Mouse (Mus musculus): ENCODE data around the gene Gatad1. TPM values are rescaled to one million over a fixed set of nuclear protein-coding genes. Genes with fewer than 3 reads are reported as not detected.

The Gatad1 gene
- 61.5 and 63.3 TPM in 2 replicates for polyA plus RNA-seq (2015; fragmentation: Nextera tagmentation; extraction: Ambion mirVana)

- ATAC-seq, result no peak
- no peaks in the 10 kb centered on the region for H3K9me3 ChIP-seq (ENCODE audit: control insufficient read depth, low read length)
- H3K9ac ChIP-seq (ENCODE audit: low read depth, low read length), result no peak within 1 kb of the TSS
Observed at GRCm38 (mm10) chr5:3657085-3657484, at the start of gene Gatad1. TSS of gene Gatad1 (minus strand) at chr5:3657185.

GRCm38 (mm10) chr5:3702180-3702579 lies 45.2 kb upstream of the Gatad1 start:
- 76% methylated on average over 4 of the region's 4 CpGs for WGBS
- Histone ChIP-seq H3K27ac (ENCODE audit: low read depth, low read length) (no peak overlapping the region), H3K4me2 (ENCODE audit: low read length) (no peak overlapping the region), H3K36me3 (ENCODE audit: control insufficient read depth, insufficient read depth, low read length) (peaks cover 5% of the 10 kb centered on the region), H3K9me3 (ENCODE audit: control insufficient read depth, low read length) (no peaks in the 10 kb centered on the region), H3K27me3 (replicated peaks; ENCODE audit: control insufficient read depth, insufficient read depth, low read length) (no peaks in the 10 kb centered on the region), H3K4me1 (ENCODE audit: control insufficient read depth, insufficient read depth, low read depth, low read length) (no peaks in the 10 kb centered on the region), H3K9ac (ENCODE audit: low read depth, low read length) (no peak overlapping the region), H3K4me3 (ENCODE audit: low read length) (no peak overlapping the region)
- ATAC-seq, result no peak

More at GRCm38 (mm10) chr5:3657085-3657484, at the start of gene Gatad1:
- Histone ChIP-seq H3K36me3 (ENCODE audit: control insufficient read depth, insufficient read depth, low read length) (no peaks in the 10 kb centered on the region), H3K4me1 (ENCODE audit: control insufficient read depth, insufficient read depth, low read depth, low read length) (no peaks in the 10 kb centered on the region), H3K27me3 (replicated peaks; ENCODE audit: control insufficient read depth, insufficient read depth, low read length) (no peaks in the 10 kb centered on the region), H3K27ac (ENCODE audit: low read depth, low read length) (no peak within 1 kb of the TSS), H3K4me2 (ENCODE audit: low read length) (no peak within 1 kb of the TSS), H3K4me3 (ENCODE audit: low read length) (no peak within 1 kb of the TSS)
- 77% methylated on average over 5 of the region's 5 CpGs for WGBS

GRCm38 (mm10) chr5:3700025-3700424 lies 43.0 kb upstream of the Gatad1 start:
- H3K4me3 ChIP-seq (ENCODE audit: low read length), result no peak overlapping the region
- no peak overlapping the region for H3K27ac ChIP-seq (ENCODE audit: low read depth, low read length)
- no peak for ATAC-seq
- no peaks in the 10 kb centered on the region for H3K9me3 ChIP-seq (ENCODE audit: control insufficient read depth, low read length)
- H3K4me1 ChIP-seq (ENCODE audit: control insufficient read depth, insufficient read depth, low read depth, low read length), result no peaks in the 10 kb centered on the region
- WGBS, result 91% methylated on average over 5 of the region's 5 CpGs
- H3K27me3 ChIP-seq (replicated peaks; ENCODE audit: control insufficient read depth, insufficient read depth, low read length), result no peaks in the 10 kb centered on the region
- H3K9ac ChIP-seq (ENCODE audit: low read depth, low read length), result no peak overlapping the region
- H3K36me3 ChIP-seq (ENCODE audit: control insufficient read depth, insufficient read depth, low read length), result peaks cover 7% of the 10 kb centered on the region
- no peak overlapping the region for H3K4me2 ChIP-seq (ENCODE audit: low read length)

- Histone ChIP-seq H3K36me3 (ENCODE audit: control insufficient read depth, insufficient read depth, low read length) (peaks cover 17% of the 10 kb centered on the region), H3K4me2 (ENCODE audit: low read length) (no peak overlapping the region)
Observed at GRCm38 (mm10) chr5:3696031-3696430, 39.0 kb upstream of the Gatad1 start.

GRCm38 (mm10) chr5:3695191-3695590 lies 38.2 kb upstream of the Gatad1 start:
- Histone ChIP-seq H3K27ac (ENCODE audit: low read depth, low read length) (no peak overlapping the region), H3K4me3 (ENCODE audit: low read length) (no peak overlapping the region), H3K36me3 (ENCODE audit: control insufficient read depth, insufficient read depth, low read length) (peaks cover 17% of the 10 kb centered on the region), H3K4me1 (ENCODE audit: control insufficient read depth, insufficient read depth, low read depth, low read length) (no peaks in the 10 kb centered on the region), H3K4me2 (ENCODE audit: low read length) (no peak overlapping the region), H3K27me3 (replicated peaks; ENCODE audit: control insufficient read depth, insufficient read depth, low read length) (no peaks in the 10 kb centered on the region), H3K9ac (ENCODE audit: low read depth, low read length) (no peak overlapping the region), H3K9me3 (ENCODE audit: control insufficient read depth, low read length) (no peaks in the 10 kb centered on the region)
- no peak for ATAC-seq
- 89% methylated on average over 4 of the region's 4 CpGs for WGBS

More at GRCm38 (mm10) chr5:3696031-3696430, 39.0 kb upstream of the Gatad1 start:
- ATAC-seq, result no peak
- no peaks in the 10 kb centered on the region for H3K27me3 ChIP-seq (replicated peaks; ENCODE audit: control insufficient read depth, insufficient read depth, low read length)
- no peak overlapping the region for H3K4me3 ChIP-seq (ENCODE audit: low read length)
- H3K9me3 ChIP-seq (ENCODE audit: control insufficient read depth, low read length), result no peaks in the 10 kb centered on the region
- H3K4me1 ChIP-seq (ENCODE audit: control insufficient read depth, insufficient read depth, low read depth, low read length), result no peaks in the 10 kb centered on the region
- 84% methylated on average over 3 of the region's 3 CpGs for WGBS
- H3K9ac ChIP-seq (ENCODE audit: low read depth, low read length), result no peak overlapping the region
- no peak overlapping the region for H3K27ac ChIP-seq (ENCODE audit: low read depth, low read length)

- Histone ChIP-seq H3K9me3 (ENCODE audit: control insufficient read depth, low read length) (no peaks in the 10 kb centered on the region), H3K4me3 (ENCODE audit: low read length) (no peak overlapping the region), H3K27me3 (replicated peaks; ENCODE audit: control insufficient read depth, insufficient read depth, low read length) (no peaks in the 10 kb centered on the region), H3K36me3 (ENCODE audit: control insufficient read depth, insufficient read depth, low read length) (peaks cover 24% of the 10 kb centered on the region), H3K4me2 (ENCODE audit: low read length) (no peak overlapping the region), H3K9ac (ENCODE audit: low read depth, low read length) (no peak overlapping the region), H3K4me1 (ENCODE audit: control insufficient read depth, insufficient read depth, low read depth, low read length) (no peaks in the 10 kb centered on the region), H3K27ac (ENCODE audit: low read depth, low read length) (no peak overlapping the region)
- no peak for ATAC-seq
- 93% methylated on average over 9 of the region's 9 CpGs for WGBS
Observed at GRCm38 (mm10) chr5:3692956-3693355, 36.0 kb upstream of the Gatad1 start.

- Histone ChIP-seq H3K27me3 (replicated peaks; ENCODE audit: control insufficient read depth, insufficient read depth, low read length) (no peaks in the 10 kb centered on the region), H3K4me3 (ENCODE audit: low read length) (no peak overlapping the region), H3K9me3 (ENCODE audit: control insufficient read depth, low read length) (no peaks in the 10 kb centered on the region), H3K27ac (ENCODE audit: low read depth, low read length) (no peak overlapping the region), H3K4me1 (ENCODE audit: control insufficient read depth, insufficient read depth, low read depth, low read length) (no peaks in the 10 kb centered on the region), H3K9ac (ENCODE audit: low read depth, low read length) (no peak overlapping the region), H3K4me2 (ENCODE audit: low read length) (no peak overlapping the region), H3K36me3 (ENCODE audit: control insufficient read depth, insufficient read depth, low read length) (peaks cover 24% of the 10 kb centered on the region)
- 92% methylated on average over 3 of the region's 3 CpGs for WGBS
- no peak for ATAC-seq
Observed at GRCm38 (mm10) chr5:3691283-3691682, 34.3 kb upstream of the Gatad1 start.

- Histone ChIP-seq H3K27ac (ENCODE audit: low read depth, low read length) (no peak overlapping the region), H3K4me3 (ENCODE audit: low read length) (no peak overlapping the region), H3K4me1 (ENCODE audit: control insufficient read depth, insufficient read depth, low read depth, low read length) (no peaks in the 10 kb centered on the region), H3K36me3 (ENCODE audit: control insufficient read depth, insufficient read depth, low read length) (peaks cover 20% of the 10 kb centered on the region), H3K9me3 (ENCODE audit: control insufficient read depth, low read length) (no peaks in the 10 kb centered on the region), H3K27me3 (replicated peaks; ENCODE audit: control insufficient read depth, insufficient read depth, low read length) (no peaks in the 10 kb centered on the region), H3K4me2 (ENCODE audit: low read length) (no peak overlapping the region), H3K9ac (ENCODE audit: low read depth, low read length) (no peak overlapping the region)
- no peak for ATAC-seq
- WGBS, result 87% methylated on average over 8 of the region's 8 CpGs
Observed at GRCm38 (mm10) chr5:3688298-3688697, 31.3 kb upstream of the Gatad1 start.

- WGBS, result 90% methylated on average over 6 of the region's 6 CpGs
- no peak overlapping the region for H3K4me2 ChIP-seq (ENCODE audit: low read length)
- no peak for ATAC-seq
- H3K9me3 ChIP-seq (ENCODE audit: control insufficient read depth, low read length), result no peaks in the 10 kb centered on the region
- H3K36me3 ChIP-seq (ENCODE audit: control insufficient read depth, insufficient read depth, low read length), result no peaks in the 10 kb centered on the region
- no peak overlapping the region for H3K9ac ChIP-seq (ENCODE audit: low read depth, low read length)
- H3K4me1 ChIP-seq (ENCODE audit: control insufficient read depth, insufficient read depth, low read depth, low read length), result no peaks in the 10 kb centered on the region
- H3K27ac ChIP-seq (ENCODE audit: low read depth, low read length), result no peak overlapping the region
- H3K4me3 ChIP-seq (ENCODE audit: low read length), result no peak overlapping the region
- H3K27me3 ChIP-seq (replicated peaks; ENCODE audit: control insufficient read depth, insufficient read depth, low read length), result no peaks in the 10 kb centered on the region
Observed at GRCm38 (mm10) chr5:3669938-3670554, 13.1 kb upstream of the Gatad1 start.
